Mouse (Mus musculus) kidney, embryonic 16.5 days (tissue): Measurements from ENCODE around the gene Klhl29. TPM values are rescaled to one million over a fixed set of nuclear protein-coding genes. Genes with fewer than 3 reads are reported as not detected.
A peak's percentile ranks its signal among the peaks of the same experiment; 100 is the strongest.
"Not testable (repeated sequence)": the region's sequence is repeated elsewhere in the genome, so short reads cannot be mapped to it uniquely, and the experiment has no call there.

Experiments
- ATAC-seq: fragments of 200-750 bp; cut with Nextera tagmentation; 2 replicates; pipeline ENCODE4 v1.8.0; 2017; ENCODE audit warnings: moderate TSS enrichment; ENCODE audit not compliant: low FRiP score, low TSS enrichment
- H3K27ac ChIP-seq: fragments of 300-500 bp; sonication (generic); 2 replicates; pipeline ENCODE4 v1.5.1; 2014; ENCODE audit warnings: low read length
- H3K27me3 ChIP-seq: fragments of 300-500 bp; sonication (generic); 2 replicates; pipeline ENCODE4 v1.6.1; 2014; ENCODE audit warnings: low read length, control low read depth, mixed read lengths; ENCODE audit not compliant: insufficient read depth
- H3K36me3 ChIP-seq: fragments of 300-500 bp; sonication (generic); 2 replicates; pipeline ENCODE4 v1.6.1; 2014; ENCODE audit warnings: low read length, control low read depth, mixed read lengths; ENCODE audit not compliant: insufficient read depth
- H3K4me1 ChIP-seq: fragments of 300-500 bp; sonication (generic); 2 replicates; pipeline ENCODE4 v1.6.1; 2014; ENCODE audit warnings: low read length, control low read depth, mixed read lengths; ENCODE audit not compliant: insufficient read depth
- H3K4me2 ChIP-seq: fragments of 300-500 bp; sonication (generic); replicated peaks from 2 replicates; pipeline ENCODE4 v1.6.1; 2014; ENCODE audit warnings: low read depth, low read length
- H3K4me3 ChIP-seq: fragments of 300-500 bp; sonication (generic); 2 replicates; pipeline ENCODE4 v1.5.1; 2014; ENCODE audit warnings: mild to moderate bottlenecking, low read length
- H3K9ac ChIP-seq: fragments of 300-500 bp; sonication (generic); replicated peaks from 2 replicates; pipeline ENCODE4 v1.6.1; 2014; ENCODE audit warnings: low read length
- H3K9me3 ChIP-seq: fragments of 300-500 bp; sonication (generic); 2 replicates; pipeline ENCODE4 v1.6.1; 2016; ENCODE audit warnings: low read length, control low read depth
- WGBS: fragments of 180-500 bp; shearing (Covaris S2); extraction: QIAGEN DNeasy Blood & Tissue Kit; methylation state at CpG from one replicate; pipeline ENCODE4 v1.1.7; 2014; 5-methylcytosine and 5-hydroxymethylcytosine counted together
- polyA plus RNA-seq: library from polyadenylated mRNA; unstranded; fragments of >200 nt; fragmentation: Nextera tagmentation; extraction: Ambion mirVana; gene quantifications from 2 replicates; pipeline ENCODE4 v1.2.1, GENCODE M21; 2015

Klhl29 gene
- polyA plus RNA-seq, 1 experiment from 2014 or later = 0.51 TPM

DNA sequence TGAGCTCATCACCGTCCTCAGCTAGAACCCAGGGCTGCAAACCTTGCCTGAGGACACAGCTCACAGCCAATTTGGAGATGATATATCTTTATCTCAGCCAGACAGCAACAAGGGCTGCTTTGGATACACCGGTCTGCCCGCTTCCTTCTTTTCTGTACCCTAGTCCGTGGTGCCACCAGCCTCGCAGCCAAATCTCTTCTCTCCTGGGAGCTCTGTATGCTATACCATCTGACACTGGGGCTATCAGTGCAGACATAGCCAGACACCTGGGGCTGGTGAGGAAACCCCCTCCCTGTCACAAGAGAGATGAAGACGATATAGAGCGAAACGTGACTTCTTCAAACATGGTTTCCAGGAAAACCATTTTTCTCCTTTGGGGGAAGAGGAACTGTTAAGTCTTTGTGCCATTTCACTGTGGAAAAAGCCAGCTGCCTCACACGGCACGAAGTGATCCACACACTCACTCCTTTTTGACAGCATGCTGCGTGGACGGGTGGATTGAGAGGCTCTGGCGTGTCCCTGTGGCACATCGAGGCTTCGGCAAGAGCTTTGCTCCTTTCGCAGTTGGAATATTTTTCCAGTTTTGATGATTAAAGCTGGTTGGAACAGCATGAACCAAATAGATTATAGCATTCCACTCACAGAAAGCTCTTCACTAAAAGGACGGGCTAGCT lies 11.4 kb downstream of the Klhl29 start:
- 90% methylated on average over 17 of the region's 17 CpGs for WGBS
- no peak for ATAC-seq
- Histone ChIP-seq H3K27me3 (no peaks in the 10 kb centered on the region), H3K9me3 (no peaks in the 10 kb centered on the region), H3K4me2 (no peak overlapping the region), H3K36me3 (no peaks in the 10 kb centered on the region), H3K27ac (no peak overlapping the region), H3K4me1 (no peaks in the 10 kb centered on the region), H3K9ac (no peak overlapping the region), H3K4me3 (no peak overlapping the region)

DNA sequence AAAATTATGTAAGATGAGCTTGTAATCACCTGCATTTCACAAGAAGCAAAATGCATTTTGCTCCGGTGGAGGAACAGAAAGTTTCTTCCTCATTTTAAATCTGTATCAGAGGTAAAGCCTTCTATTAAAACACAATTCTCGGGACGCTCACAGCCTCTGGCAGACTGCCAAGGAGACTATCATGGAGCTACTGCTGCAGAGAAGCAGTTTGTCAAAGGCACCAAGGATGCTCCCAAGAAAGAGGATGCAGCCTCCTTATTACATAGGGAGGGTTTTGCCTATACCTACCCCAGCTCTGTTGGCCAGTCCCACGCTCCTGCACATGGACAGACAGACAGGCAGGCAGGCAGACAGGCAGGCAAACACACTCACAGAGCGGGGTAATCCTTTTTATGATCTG lies 16.4 kb downstream of the Klhl29 start:
- Histone ChIP-seq H3K27me3 (no peaks in the 10 kb centered on the region), H3K27ac (no peak overlapping the region), H3K4me1 (no peaks in the 10 kb centered on the region), H3K4me3 (no peak overlapping the region), H3K9me3 (no peaks in the 10 kb centered on the region), H3K9ac (no peak overlapping the region), H3K4me2 (no peak overlapping the region), H3K36me3 (no peaks in the 10 kb centered on the region)
- 41% methylated on average over 5 of the region's 5 CpGs for WGBS
- no peak for ATAC-seq

DNA sequence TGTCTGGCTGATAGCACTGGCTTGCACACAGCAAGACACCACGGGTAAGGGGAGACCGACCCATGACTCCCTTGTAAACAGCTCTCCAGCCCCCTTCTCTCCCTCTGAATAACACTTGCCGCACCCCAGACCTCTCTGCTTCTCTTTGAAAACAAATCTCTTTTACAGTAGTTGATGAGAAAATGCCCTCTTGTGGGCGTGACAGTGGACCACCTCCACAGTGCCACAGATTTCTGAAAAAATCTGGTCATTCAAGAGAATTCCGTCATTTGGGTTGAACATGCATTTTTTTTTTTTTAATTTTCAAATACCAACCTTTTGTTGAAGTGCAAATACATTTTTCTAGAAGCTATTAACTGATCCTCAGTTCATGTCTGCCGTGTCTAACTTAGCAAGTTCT lies 17.0 kb downstream of the Klhl29 start:
- Histone ChIP-seq H3K27me3 (no peaks in the 10 kb centered on the region), H3K4me1 (no peaks in the 10 kb centered on the region), H3K9me3 (no peaks in the 10 kb centered on the region), H3K36me3 (no peaks in the 10 kb centered on the region), H3K9ac (no peak overlapping the region), H3K4me3 (no peak overlapping the region), H3K4me2 (no peak overlapping the region), H3K27ac (no peak overlapping the region)
- ATAC-seq = no peak
- WGBS = 53% methylated on average over 6 of the region's 6 CpGs

DNA sequence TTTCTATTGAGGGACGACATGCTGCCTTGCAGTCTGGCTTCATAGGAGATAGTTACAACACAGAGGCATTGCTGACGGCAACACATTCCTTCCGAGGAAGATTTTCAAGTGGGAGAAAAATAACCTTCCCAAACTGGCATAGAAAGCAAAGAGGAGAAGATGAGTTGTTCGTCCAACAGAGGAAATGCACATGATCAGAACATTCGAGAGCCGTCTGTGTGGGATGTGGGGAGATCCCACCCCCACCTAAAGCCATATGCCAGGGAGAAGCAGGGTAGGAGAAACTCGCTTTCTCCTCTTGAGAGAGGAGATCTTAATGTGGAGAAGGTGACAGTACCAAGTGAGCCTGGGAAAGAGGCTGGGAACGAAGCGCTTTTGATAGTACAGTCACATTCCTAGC lies 22.1 kb downstream of the Klhl29 start:
- 89% methylated on average over 9 of the region's 9 CpGs for WGBS
- no peaks in the 10 kb centered on the region for H3K4me1 ChIP-seq
- no peaks in the 10 kb centered on the region for H3K9me3 ChIP-seq
- no peak for ATAC-seq
- no peak overlapping the region for H3K27ac ChIP-seq
- H3K4me3 ChIP-seq = no peak overlapping the region
- H3K9ac ChIP-seq = no peak overlapping the region
- no peaks in the 10 kb centered on the region for H3K27me3 ChIP-seq
- no peaks in the 10 kb centered on the region for H3K36me3 ChIP-seq
- no peak overlapping the region for H3K4me2 ChIP-seq

DNA sequence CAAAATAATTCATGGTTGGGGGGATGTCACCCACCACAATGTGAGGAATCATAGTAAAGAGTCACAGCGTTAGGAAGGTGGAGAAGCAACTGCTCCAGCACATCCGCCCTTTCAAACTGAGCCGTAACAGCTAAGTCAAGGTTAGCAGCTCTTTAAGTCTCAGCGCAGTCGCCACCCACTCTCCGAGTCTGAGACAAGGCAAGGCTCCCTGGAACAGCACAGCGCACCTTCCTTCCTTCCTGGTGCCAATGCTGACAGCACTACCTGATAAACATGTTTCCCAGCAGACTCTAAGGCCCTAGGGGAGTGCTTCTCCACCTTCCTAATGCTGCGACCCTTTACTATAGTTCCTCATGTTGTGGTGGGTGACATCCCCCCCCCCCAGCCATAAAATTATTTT lies 22.7 kb downstream of the Klhl29 start:
- 88% methylated on average over 8 of the region's 8 CpGs for WGBS
- no peaks in the 10 kb centered on the region for H3K4me1 ChIP-seq
- no peaks in the 10 kb centered on the region for H3K27me3 ChIP-seq
- no peak overlapping the region for H3K4me2 ChIP-seq
- H3K4me3 ChIP-seq = no peak overlapping the region
- no peaks in the 10 kb centered on the region for H3K9me3 ChIP-seq
- no peak overlapping the region for H3K27ac ChIP-seq
- ATAC-seq = no peak
- no peak overlapping the region for H3K9ac ChIP-seq
- no peaks in the 10 kb centered on the region for H3K36me3 ChIP-seq

DNA sequence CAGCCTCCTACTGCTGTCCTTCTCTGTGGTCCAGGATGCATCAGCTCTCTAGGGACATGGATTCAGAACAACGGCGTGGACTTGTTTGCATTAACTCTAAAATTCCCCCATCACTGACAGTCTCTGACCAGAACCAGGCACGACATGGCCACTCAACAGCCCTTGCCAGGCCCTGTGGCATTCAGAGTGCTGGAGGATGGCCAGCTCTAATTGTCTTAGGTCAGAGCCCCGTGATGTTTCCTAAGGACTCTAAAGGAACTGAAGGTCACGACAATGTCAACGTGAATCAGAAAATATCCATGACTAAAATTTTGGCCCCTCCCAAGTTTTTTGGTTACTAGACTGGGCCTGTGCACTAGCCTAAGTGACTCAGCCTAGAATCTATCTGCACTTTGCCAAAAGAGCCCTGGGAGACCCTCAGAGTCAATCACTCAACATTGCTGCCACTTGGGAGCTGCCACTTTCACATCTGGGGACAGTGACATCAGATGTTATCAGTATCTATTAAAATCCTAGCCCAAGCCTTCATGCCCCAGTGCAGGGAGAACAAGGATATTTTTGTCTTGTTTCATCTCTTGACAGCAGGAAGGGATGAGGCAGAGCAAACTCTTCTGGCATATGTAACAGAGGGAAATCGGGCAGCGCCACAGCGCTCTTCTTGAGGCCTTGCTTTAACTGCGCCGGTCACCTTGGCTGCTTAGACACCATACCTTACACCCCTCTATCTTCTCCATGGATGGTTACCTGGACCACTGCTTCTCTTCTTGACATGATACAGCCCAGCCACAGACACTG lies 24.8 kb downstream of the Klhl29 start:
- H3K9ac ChIP-seq = no peak overlapping the region
- H3K36me3 ChIP-seq = no peaks in the 10 kb centered on the region
- no peak for ATAC-seq
- H3K27me3 ChIP-seq = no peaks in the 10 kb centered on the region
- no peaks in the 10 kb centered on the region for H3K4me1 ChIP-seq
- no peaks in the 10 kb centered on the region for H3K9me3 ChIP-seq
- H3K4me3 ChIP-seq = no peak overlapping the region
- H3K4me2 ChIP-seq = no peak overlapping the region
- H3K27ac ChIP-seq = no peak overlapping the region
- WGBS = 88% methylated on average over 11 of the region's 11 CpGs

DNA sequence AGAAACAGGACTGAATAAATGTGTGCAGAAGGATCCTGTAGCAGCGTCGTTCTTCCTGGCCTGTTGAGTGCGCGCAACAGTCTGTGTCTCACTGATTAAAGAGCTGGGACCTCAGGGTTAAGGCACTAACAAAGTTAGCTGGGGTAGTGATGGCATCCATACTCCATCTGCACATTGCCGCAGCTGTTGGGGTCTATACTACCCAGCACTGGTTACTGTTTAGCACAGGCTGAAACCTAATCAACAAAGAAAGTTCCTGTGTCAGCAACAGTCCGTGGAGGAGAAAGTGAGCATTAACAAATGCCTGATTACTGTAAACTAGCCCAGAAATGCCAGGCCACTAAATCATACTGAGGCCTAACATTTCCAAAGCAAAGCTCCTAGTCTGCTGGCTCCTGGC lies 30.4 kb downstream of the Klhl29 start:
- H3K9me3 ChIP-seq = no peaks in the 10 kb centered on the region
- no peak overlapping the region for H3K27ac ChIP-seq
- 57% methylated on average over 6 of the region's 6 CpGs for WGBS
- H3K4me2 ChIP-seq = no peak overlapping the region
- no peak overlapping the region for H3K9ac ChIP-seq
- no peaks in the 10 kb centered on the region for H3K4me1 ChIP-seq
- H3K36me3 ChIP-seq = no peaks in the 10 kb centered on the region
- H3K27me3 ChIP-seq = no peaks in the 10 kb centered on the region
- no peak overlapping the region for H3K4me3 ChIP-seq
- peak; percentile 62 for ATAC-seq

DNA sequence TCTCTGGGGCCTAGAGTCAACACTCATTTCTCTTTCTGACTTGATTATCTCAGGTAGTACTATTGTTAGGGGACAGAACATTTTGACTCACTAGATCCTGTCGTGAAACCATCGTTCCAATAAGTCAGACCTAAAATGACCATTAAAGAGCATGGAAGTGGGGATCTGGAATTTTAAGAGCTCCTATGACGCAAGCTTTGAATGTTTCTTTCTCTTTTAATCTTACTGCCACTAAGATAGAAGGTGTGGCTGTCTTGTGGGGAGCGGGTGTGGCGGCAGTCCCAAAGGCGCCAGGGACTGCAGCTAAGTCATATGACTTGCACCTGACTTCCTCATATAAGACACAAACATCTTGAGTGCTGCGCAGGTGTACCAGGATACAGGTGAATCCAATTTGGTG lies 31.0 kb downstream of the Klhl29 start:
- WGBS = 96% methylated on average over 6 of the region's 7 CpGs
- H3K4me1 ChIP-seq = not testable (repeated sequence)

DNA sequence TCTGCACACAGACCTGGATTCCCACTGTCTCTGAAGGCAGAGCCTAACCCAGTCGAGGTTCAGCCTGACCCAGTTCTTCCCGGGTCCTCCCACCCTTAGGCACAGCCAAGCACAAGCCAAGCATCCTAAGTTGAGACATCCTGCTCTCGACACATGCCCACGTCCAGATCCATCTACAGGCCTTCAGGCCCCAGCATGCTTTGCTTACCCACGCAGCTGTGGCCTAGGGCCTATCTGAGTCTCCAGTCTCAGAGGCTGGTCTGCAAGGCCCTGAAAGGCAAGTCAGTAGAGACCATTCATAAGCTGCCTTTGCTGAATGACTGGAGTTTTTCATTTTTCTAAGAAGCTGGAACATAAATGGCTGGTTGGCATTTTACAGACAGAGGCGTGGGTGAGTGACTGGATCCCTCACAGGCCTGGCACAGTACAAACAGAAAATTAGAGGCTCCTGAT lies 35.3 kb downstream of the Klhl29 start:
- Histone ChIP-seq H3K9ac (no peak overlapping the region), H3K36me3 (no peaks in the 10 kb centered on the region), H3K4me2 (no peak overlapping the region), H3K4me1 (no peaks in the 10 kb centered on the region), H3K9me3 (no peaks in the 10 kb centered on the region), H3K27me3 (no peaks in the 10 kb centered on the region), H3K27ac (no peak overlapping the region), H3K4me3 (no peak overlapping the region)
- WGBS = 91% methylated on average over 6 of the region's 6 CpGs
- no peak for ATAC-seq

More for the DNA sequence above, 31.0 kb downstream of the Klhl29 start:
- not testable (repeated sequence) for ATAC-seq, H3K27ac ChIP-seq, H3K9ac ChIP-seq, H3K4me2 ChIP-seq, H3K9me3 ChIP-seq, H3K36me3 ChIP-seq, H3K4me3 ChIP-seq, H3K27me3 ChIP-seq
